Mouse (Mus musculus): ENCODE measurements around the gene Trnp1. TPM values are rescaled to one million over a fixed set of nuclear protein-coding genes. Genes with fewer than 3 reads are reported as not detected.

The Trnp1 gene
- polyA plus RNA-seq, 1 experiment from 2014 or later: 1.3 TPM

- no peak for TF ChIP-seq CTCF (IDR thresholded peaks at IDR 0.05; ENCODE audit: low read depth)
- no peaks in the 10 kb centered on the region for H3K9me3 ChIP-seq (ENCODE audit: low read depth, low read length)
- H3K36me3 ChIP-seq (ENCODE audit: insufficient read depth): no peaks in the 10 kb centered on the region
- ATAC-seq (ENCODE audit: insufficient read depth) (no peak), DNase-seq (no peak)
- no peak overlapping the region for H3K4me3 ChIP-seq (ENCODE audit: low read depth, low read length)
- 53% methylated on average over 9 of the region's 9 CpGs for WGBS
- H3K4me2 ChIP-seq: no peak overlapping the region
- H3K4me1 ChIP-seq (ENCODE audit: insufficient read depth): no peaks in the 10 kb centered on the region
- H3K9ac ChIP-seq: no peak overlapping the region
- peaks cover 23% of the 10 kb centered on the region for H3K27me3 ChIP-seq (ENCODE audit: insufficient read depth, low read length)
- H3K27ac ChIP-seq (ENCODE audit: low read depth): no peak overlapping the region
Observed at GRCm38 (mm10) chr4:133504755-133505485, 6.6 kb upstream of the Trnp1 start.

- no peak for TF ChIP-seq CTCF (IDR thresholded peaks at IDR 0.05; ENCODE audit: low read depth)
- no peak overlapping the region for H3K27ac ChIP-seq (ENCODE audit: low read depth)
- H3K9ac ChIP-seq: no peak overlapping the region
- ATAC-seq (ENCODE audit: insufficient read depth) (no peak), DNase-seq (no peak)
- H3K4me1 ChIP-seq (ENCODE audit: insufficient read depth): no peaks in the 10 kb centered on the region
- 33% methylated on average over 5 of the region's 5 CpGs for WGBS
- no peaks in the 10 kb centered on the region for H3K36me3 ChIP-seq (ENCODE audit: insufficient read depth)
- no peak overlapping the region for H3K4me2 ChIP-seq
- H3K27me3 ChIP-seq (ENCODE audit: insufficient read depth, low read length): peaks cover 29% of the 10 kb centered on the region
- no peak overlapping the region for H3K4me3 ChIP-seq (ENCODE audit: low read depth, low read length)
- H3K9me3 ChIP-seq (ENCODE audit: low read depth, low read length): no peaks in the 10 kb centered on the region
Observed at GRCm38 (mm10) chr4:133504300-133504699, 6.0 kb upstream of the Trnp1 start.

GRCm38 (mm10) chr4:133501514-133501913 is 3.2 kb upstream of the Trnp1 start:
- Histone ChIP-seq H3K9ac (no peak overlapping the region), H3K4me1 (ENCODE audit: insufficient read depth) (peaks cover 8% of the 10 kb centered on the region), H3K9me3 (ENCODE audit: low read depth, low read length) (no peaks in the 10 kb centered on the region), H3K4me2 (no peak overlapping the region), H3K4me3 (ENCODE audit: low read depth, low read length) (no peak overlapping the region), H3K36me3 (ENCODE audit: insufficient read depth) (no peaks in the 10 kb centered on the region), H3K27ac (ENCODE audit: low read depth) (no peak overlapping the region), H3K27me3 (ENCODE audit: insufficient read depth, low read length) (peaks cover 57% of the 10 kb centered on the region)
- DNase-seq (no peak), ATAC-seq (ENCODE audit: insufficient read depth) (no peak)
- WGBS: 62% methylated on average over 7 of the region's 7 CpGs
- TF ChIP-seq CTCF (IDR thresholded peaks at IDR 0.05; ENCODE audit: low read depth): no peak

GRCm38 (mm10) chr4:133497461-133498159 is 740 bp downstream of the Trnp1 start:
- no peak overlapping the region for H3K27ac ChIP-seq (ENCODE audit: low read depth)
- H3K4me1 ChIP-seq (ENCODE audit: insufficient read depth): peaks cover 8% of the 10 kb centered on the region
- H3K4me3 ChIP-seq (ENCODE audit: low read depth, low read length): peak overlapping the region; percentile 58
- DNase-seq (peak; percentile 44), ATAC-seq (ENCODE audit: insufficient read depth) (peak; percentile 60)
- no peaks in the 10 kb centered on the region for H3K9me3 ChIP-seq (ENCODE audit: low read depth, low read length)
- H3K4me2 ChIP-seq: peak overlapping the region; percentile 100
- peaks cover 73% of the 10 kb centered on the region for H3K27me3 ChIP-seq (ENCODE audit: insufficient read depth, low read length)
- WGBS: under 1% methylated on average over 67 of the region's 70 CpGs
- H3K9ac ChIP-seq: peak overlapping the region; percentile 44
- no peaks in the 10 kb centered on the region for H3K36me3 ChIP-seq (ENCODE audit: insufficient read depth)
- TF ChIP-seq CTCF (IDR thresholded peaks at IDR 0.05; ENCODE audit: low read depth): no peak

GRCm38 (mm10) chr4:133496738-133497445 is 1.5 kb downstream of the Trnp1 start:
- Histone ChIP-seq H3K9me3 (ENCODE audit: low read depth, low read length) (no peaks in the 10 kb centered on the region), H3K4me2 (peak overlapping the region; percentile 100), H3K27me3 (ENCODE audit: insufficient read depth, low read length) (peaks cover 73% of the 10 kb centered on the region), H3K9ac (no peak overlapping the region), H3K36me3 (ENCODE audit: insufficient read depth) (no peaks in the 10 kb centered on the region), H3K4me3 (ENCODE audit: low read depth, low read length) (peak overlapping the region; percentile 58), H3K27ac (ENCODE audit: low read depth) (no peak overlapping the region), H3K4me1 (ENCODE audit: insufficient read depth) (peaks cover 8% of the 10 kb centered on the region)
- 22% methylated on average over 6 of the region's 6 CpGs for WGBS
- TF ChIP-seq CTCF (IDR thresholded peaks at IDR 0.05; ENCODE audit: low read depth): no peak
- DNase-seq (no peak), ATAC-seq (ENCODE audit: insufficient read depth) (no peak)

- no peaks in the 10 kb centered on the region for H3K36me3 ChIP-seq (ENCODE audit: insufficient read depth)
- H3K4me3 ChIP-seq (ENCODE audit: low read depth, low read length): no peak overlapping the region
- 23% methylated on average over 7 of the region's 7 CpGs for WGBS
- TF ChIP-seq CTCF (IDR thresholded peaks at IDR 0.05; ENCODE audit: low read depth): peak; percentile 42
- H3K4me2 ChIP-seq: no peak overlapping the region
- H3K9ac ChIP-seq: no peak overlapping the region
- peaks cover 62% of the 10 kb centered on the region for H3K27me3 ChIP-seq (ENCODE audit: insufficient read depth, low read length)
- DNase-seq: peak; percentile 61
- H3K27ac ChIP-seq (ENCODE audit: low read depth): no peak overlapping the region
- peaks cover 8% of the 10 kb centered on the region for H3K4me1 ChIP-seq (ENCODE audit: insufficient read depth)
- ATAC-seq (ENCODE audit: insufficient read depth): no peak
- no peaks in the 10 kb centered on the region for H3K9me3 ChIP-seq (ENCODE audit: low read depth, low read length)
Observed at GRCm38 (mm10) chr4:133495711-133496110, 2.6 kb downstream of the Trnp1 start.

- H3K9me3 ChIP-seq (ENCODE audit: low read depth, low read length): no peaks in the 10 kb centered on the region
- ATAC-seq (ENCODE audit: insufficient read depth): no peak
- peaks cover 8% of the 10 kb centered on the region for H3K4me1 ChIP-seq (ENCODE audit: insufficient read depth)
- no peak for DNase-seq
- no peak for TF ChIP-seq CTCF (IDR thresholded peaks at IDR 0.05; ENCODE audit: low read depth)
- no peaks in the 10 kb centered on the region for H3K36me3 ChIP-seq (ENCODE audit: insufficient read depth)
- H3K4me3 ChIP-seq (ENCODE audit: low read depth, low read length): no peak overlapping the region
- H3K9ac ChIP-seq: no peak overlapping the region
- no peak overlapping the region for H3K27ac ChIP-seq (ENCODE audit: low read depth)
- no peak overlapping the region for H3K4me2 ChIP-seq
- H3K27me3 ChIP-seq (ENCODE audit: insufficient read depth, low read length): peaks cover 53% of the 10 kb centered on the region
- 62% methylated on average over 4 of the region's 4 CpGs for WGBS
Observed at GRCm38 (mm10) chr4:133494867-133495266, 3.5 kb downstream of the Trnp1 start.

Measured in lung, embryonic 14.5 days (tissue).